Mouse (Mus musculus) midbrain, embryonic 11.5 days (tissue): ENCODE data around the gene Irs4. TPM values are rescaled to one million over a fixed set of nuclear protein-coding genes. Genes with fewer than 3 reads are reported as not detected.

Source experiments
- ATAC-seq: fragments of 200-750 bp; cut with Nextera tagmentation; 2 replicates; pipeline ENCODE4 v1.8.0; 2017; ENCODE audit warnings: moderate TSS enrichment, moderate library complexity; ENCODE audit not compliant: low FRiP score
- DNase-seq: peaks from one replicate; pipeline ENCODE4 v3.0.0; 2015; ENCODE audit warnings: low spot score; ENCODE audit errors: missing footprints
- H3K27ac ChIP-seq: fragments of 300-500 bp; sonication (generic); 2 replicates; pipeline ENCODE4 v1.5.1; 2014; ENCODE audit warnings: low read depth, low read length
- H3K27me3 ChIP-seq: fragments of 300-500 bp; sonication (generic); 2 replicates; pipeline ENCODE4 v1.6.1; 2014; ENCODE audit warnings: mild to moderate bottlenecking, low read length, moderate library complexity, mixed read lengths; ENCODE audit not compliant: control insufficient read depth, insufficient read depth
- H3K36me3 ChIP-seq: fragments of 300-500 bp; sonication (generic); 2 replicates; pipeline ENCODE4 v1.6.1; 2014; ENCODE audit warnings: mild to moderate bottlenecking, low read length, moderate library complexity, mixed read lengths; ENCODE audit not compliant: control insufficient read depth, insufficient read depth
- H3K4me1 ChIP-seq: fragments of 300-500 bp; sonication (generic); 2 replicates; pipeline ENCODE4 v1.6.1; 2014; ENCODE audit warnings: low read length; ENCODE audit not compliant: control insufficient read depth, insufficient read depth
- H3K4me2 ChIP-seq: fragments of 300-500 bp; sonication (generic); 2 replicates; pipeline ENCODE4 v1.6.1; 2014; ENCODE audit warnings: mild to moderate bottlenecking, moderate library complexity
- H3K4me3 ChIP-seq: fragments of 300-500 bp; sonication (generic); 2 replicates; pipeline ENCODE4 v1.5.1; 2014; ENCODE audit warnings: low read depth, low read length
- H3K9ac ChIP-seq: fragments of 300-500 bp; sonication (generic); 2 replicates; pipeline ENCODE4 v1.6.1; 2014; ENCODE audit warnings: low read length
- H3K9me3 ChIP-seq: fragments of 300-500 bp; sonication (generic); 2 replicates; pipeline ENCODE4 v1.6.1; 2016; ENCODE audit warnings: low read length; ENCODE audit not compliant: control insufficient read depth
- WGBS: fragments of 180-500 bp; shearing (Covaris S2); extraction: QIAGEN DNeasy Blood & Tissue Kit; methylation state at CpG from one replicate; pipeline ENCODE4 v1.1.7; 2014; 5-methylcytosine and 5-hydroxymethylcytosine counted together
- polyA plus RNA-seq: library from polyadenylated mRNA; unstranded; fragments of >200 nt; fragmentation: Nextera tagmentation; extraction: Ambion mirVana; gene quantifications from 2 replicates; pipeline ENCODE4 v1.2.1, GENCODE M21; 2014

The Irs4 gene
- polyA plus RNA-seq: 0.46 and 0.87 TPM in 2 replicates

GRCm38 (mm10) chrX:141724937-141725918, at the start of gene Irs4:
Gene Irs4, minus strand, starts transcription at chrX:141725263.
- no peak within 1 kb of the TSS for H3K27ac ChIP-seq
- peak; percentile 85 for ATAC-seq

GRCm38 (mm10) chrX:141750360-141750759, 25.3 kb upstream of the Irs4 start:
- no peak overlapping the region for H3K9ac ChIP-seq
- DNase-seq: no peak
- no peak overlapping the region for H3K27ac ChIP-seq
- no peaks in the 10 kb centered on the region for H3K36me3 ChIP-seq
- ATAC-seq: no peak
- no peaks in the 10 kb centered on the region for H3K9me3 ChIP-seq
- H3K27me3 ChIP-seq: no peaks in the 10 kb centered on the region
- 74% methylated on average over 2 of the region's 2 CpGs for WGBS
- H3K4me2 ChIP-seq: no peak overlapping the region
- H3K4me1 ChIP-seq: no peaks in the 10 kb centered on the region
- H3K4me3 ChIP-seq: no peak overlapping the region

More at GRCm38 (mm10) chrX:141724937-141725918, at the start of gene Irs4:
- peak within 1 kb of the TSS; percentile 55 for H3K4me2 ChIP-seq
- H3K36me3 ChIP-seq: no peaks in the 10 kb centered on the region
- peak; percentile 91 for DNase-seq
- no peaks in the 10 kb centered on the region for H3K9me3 ChIP-seq
- peaks cover 2% of the 10 kb centered on the region; the same call in 1 of the 2 replicates for H3K4me1 ChIP-seq
- WGBS: 15% methylated on average over 50 of the region's 51 CpGs
- H3K27me3 ChIP-seq: peaks cover 56% of the 10 kb centered on the region
- peak within 1 kb of the TSS; percentile 16; the same call in 1 of the 2 replicates for H3K9ac ChIP-seq
- H3K4me3 ChIP-seq: peak within 1 kb of the TSS; percentile 38

- no peak for DNase-seq
Measured at GRCm38 (mm10) chrX:141729570-141729969, 4.5 kb upstream of the Irs4 start.

GRCm38 (mm10) chrX:141724391-141724891, 622 bp downstream of the Irs4 start:
- H3K9me3 ChIP-seq: no peaks in the 10 kb centered on the region
- 21% methylated on average over 52 of the region's 52 CpGs for WGBS
- peak overlapping the region; percentile 38 for H3K4me3 ChIP-seq
- no peaks in the 10 kb centered on the region for H3K36me3 ChIP-seq
- H3K27me3 ChIP-seq: peaks cover 59% of the 10 kb centered on the region
- no peak overlapping the region for H3K9ac ChIP-seq
- peak; percentile 19; the same call in 1 of the 2 replicates for ATAC-seq
- H3K27ac ChIP-seq: no peak overlapping the region
- H3K4me2 ChIP-seq: peak overlapping the region; percentile 55
- H3K4me1 ChIP-seq: peaks cover 2% of the 10 kb centered on the region; the same call in 1 of the 2 replicates
- DNase-seq: peak; percentile 92

More at GRCm38 (mm10) chrX:141729570-141729969, 4.5 kb upstream of the Irs4 start:
- no peaks in the 10 kb centered on the region for H3K4me1 ChIP-seq
- no peak overlapping the region for H3K9ac ChIP-seq
- no peaks in the 10 kb centered on the region for H3K9me3 ChIP-seq
- no peak overlapping the region for H3K27ac ChIP-seq
- no peak overlapping the region for H3K4me3 ChIP-seq
- H3K36me3 ChIP-seq: no peaks in the 10 kb centered on the region
- H3K4me2 ChIP-seq: no peak overlapping the region
- no peak for ATAC-seq
- peaks cover 15% of the 10 kb centered on the region for H3K27me3 ChIP-seq
- WGBS: 54% methylated on average over 5 of the region's 5 CpGs

GRCm38 (mm10) chrX:141723936-141724335, 1.1 kb downstream of the Irs4 start:
- H3K27me3 ChIP-seq: peaks cover 59% of the 10 kb centered on the region
- peak overlapping the region; percentile 38 for H3K4me3 ChIP-seq
- 39% methylated on average over 16 of the region's 16 CpGs for WGBS
- peaks cover 2% of the 10 kb centered on the region; the same call in 1 of the 2 replicates for H3K4me1 ChIP-seq
- no peaks in the 10 kb centered on the region for H3K36me3 ChIP-seq
- H3K27ac ChIP-seq: no peak overlapping the region
- ATAC-seq (0 out of 2 replicates have a peak, but pooled peaks have one; percentile 17), DNase-seq (no peak)
- peak overlapping the region; percentile 55 for H3K4me2 ChIP-seq
- H3K9me3 ChIP-seq: no peaks in the 10 kb centered on the region
- no peak overlapping the region for H3K9ac ChIP-seq

- Histone ChIP-seq H3K4me3 (peak overlapping the region; percentile 28), H3K27ac (no peak overlapping the region), H3K9ac (peak overlapping the region; percentile 9; the same call in 1 of the 2 replicates), H3K4me1 (peaks cover 2% of the 10 kb centered on the region; the same call in 1 of the 2 replicates), H3K36me3 (no peaks in the 10 kb centered on the region), H3K27me3 (peaks cover 54% of the 10 kb centered on the region), H3K4me2 (peak overlapping the region; percentile 55), H3K9me3 (no peaks in the 10 kb centered on the region)
- DNase-seq (peak; percentile 87), ATAC-seq (no peak)
- 14% methylated on average over 32 of the region's 33 CpGs for WGBS
Measured at GRCm38 (mm10) chrX:141721725-141722124, 3.3 kb downstream of the Irs4 start.

Other genes with a start within 250 kb of the Irs4 start
- gene Col4a5, start 249.9 kb downstream of the Irs4 start, polyA plus RNA-seq: 8.0 and 9.4 TPM in 2 replicates
- not detected in 2 replicates for gene Gm15294, start 150.0 kb upstream of the Irs4 start, polyA plus RNA-seq